Mouse (Mus musculus): ENCODE data around the gene Cdk14. TPM values are rescaled to one million over a fixed set of nuclear protein-coding genes. Genes with fewer than 3 reads are reported as not detected.

The Cdk14 gene
- total and polyA plus RNA-seq, 2 experiments from 2014 or later: 34.8 to 54.0 TPM

- 58% methylated on average over 9 of the region's 9 CpGs for WGBS
- no peak for DNase-seq
- no peak for TF ChIP-seq CTCF (IDR thresholded peaks at IDR 0.05; ENCODE audit: low read depth)
- H3K4me1 ChIP-seq (ENCODE audit: insufficient read depth): no peaks in the 10 kb centered on the region; the same call in 1 of the 2 replicates
- H3K4me3 ChIP-seq (ENCODE audit: low read depth, low read length): no peak overlapping the region
- H3K9ac ChIP-seq: no peak overlapping the region
- peak overlapping the region; percentile 72 for H3K27ac ChIP-seq (ENCODE audit: low read depth, low read length)
- H3K27me3 ChIP-seq (ENCODE audit: insufficient read depth, low read length): no peaks in the 10 kb centered on the region
- H3K36me3 ChIP-seq (ENCODE audit: insufficient read depth): no peaks in the 10 kb centered on the region
- no peak; the same call in 1 of the 2 replicates for ATAC-seq
- no peak overlapping the region for H3K4me2 ChIP-seq (ENCODE audit: low read depth)
- no peaks in the 10 kb centered on the region for H3K9me3 ChIP-seq (ENCODE audit: low read length)
These were observed 568.0 kb downstream of the Cdk14 start for GRCm38 (mm10) chr5:4851934-4852710.

DNA sequence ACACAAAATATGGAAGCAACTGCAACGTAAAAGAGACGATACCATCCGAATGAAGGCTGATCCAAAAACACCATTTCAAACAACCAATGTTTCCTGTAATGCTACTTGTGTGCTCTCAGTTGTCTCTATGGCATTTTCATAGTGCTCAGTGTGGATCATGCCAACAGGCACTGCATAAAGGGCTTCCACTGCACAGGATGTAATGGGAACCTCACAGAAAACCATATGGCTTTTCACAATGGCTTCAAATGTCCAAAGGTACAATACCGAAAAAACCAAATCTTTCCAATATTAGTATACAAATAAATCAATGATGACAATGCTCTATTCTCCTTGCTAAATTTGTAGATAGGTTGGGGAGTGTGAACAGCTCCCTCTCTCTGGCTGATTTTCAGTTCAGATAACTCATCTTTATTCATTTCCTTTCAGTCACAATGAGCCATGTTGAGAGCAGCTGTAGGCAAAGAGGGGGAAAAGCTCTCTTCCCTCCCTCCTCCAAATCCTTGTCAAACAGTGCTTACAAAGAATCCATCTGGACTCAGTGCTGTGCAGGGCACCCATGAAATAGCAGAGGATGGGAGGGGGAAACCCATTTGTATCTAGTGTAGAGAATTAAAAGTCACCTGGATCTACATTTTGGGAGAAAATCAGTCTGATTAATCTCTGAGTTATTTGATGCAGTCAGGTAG is 568.7 kb downstream of the Cdk14 start:
- Histone ChIP-seq H3K9me3 (ENCODE audit: low read length) (no peaks in the 10 kb centered on the region), H3K27me3 (ENCODE audit: insufficient read depth, low read length) (no peaks in the 10 kb centered on the region), H3K4me3 (ENCODE audit: low read depth, low read length) (no peak overlapping the region), H3K27ac (ENCODE audit: low read depth, low read length) (peak overlapping the region; percentile 72), H3K4me2 (ENCODE audit: low read depth) (no peak overlapping the region), H3K4me1 (ENCODE audit: insufficient read depth) (no peaks in the 10 kb centered on the region; the same call in 1 of the 2 replicates), H3K36me3 (ENCODE audit: insufficient read depth) (no peaks in the 10 kb centered on the region), H3K9ac (no peak overlapping the region)
- WGBS: 69% methylated on average over 4 of the region's 4 CpGs
- TF ChIP-seq CTCF (IDR thresholded peaks at IDR 0.05; ENCODE audit: low read depth): no peak
- peak; percentile 95 for ATAC-seq
- DNase-seq: peak; percentile 70

DNA sequence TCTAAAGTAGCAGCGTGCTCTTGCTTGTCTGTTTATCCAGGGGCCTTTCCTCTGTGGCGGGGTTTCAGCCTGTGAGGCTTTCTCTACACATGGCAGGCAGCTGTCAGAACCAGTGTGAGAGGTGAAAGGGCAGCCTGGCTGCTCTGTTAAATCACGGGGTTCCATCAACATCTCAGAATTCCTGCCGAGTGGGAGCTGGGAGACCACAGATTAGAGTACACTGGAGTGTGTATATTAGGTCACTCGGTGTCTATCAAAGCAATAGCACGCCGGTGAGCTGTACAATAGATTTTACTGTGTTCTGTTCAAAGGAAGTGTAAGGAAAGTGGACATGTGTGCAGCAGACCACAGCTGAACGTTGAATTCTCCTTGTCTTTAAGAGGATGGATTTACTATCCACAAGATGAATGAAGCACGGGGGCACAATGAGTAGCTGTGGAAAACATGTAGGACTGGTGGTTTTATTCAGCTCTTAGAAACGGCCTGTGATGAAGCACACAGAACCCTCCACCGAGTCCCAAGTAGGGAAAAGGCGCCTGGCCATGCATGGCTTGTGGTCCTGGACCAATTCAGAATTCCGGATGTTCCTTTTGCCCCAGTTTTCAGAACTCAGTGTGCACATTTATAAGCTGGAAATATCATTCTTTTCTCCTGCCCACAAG is 585.2 kb downstream of the Cdk14 start:
- peaks cover 8% of the 10 kb centered on the region; the same call in 1 of the 2 replicates for H3K4me1 ChIP-seq (ENCODE audit: insufficient read depth)
- no peak overlapping the region for H3K4me3 ChIP-seq (ENCODE audit: low read depth, low read length)
- no peaks in the 10 kb centered on the region for H3K27me3 ChIP-seq (ENCODE audit: insufficient read depth, low read length)
- no peak overlapping the region for H3K9ac ChIP-seq
- peak; percentile 53 for ATAC-seq
- H3K36me3 ChIP-seq (ENCODE audit: insufficient read depth): no peaks in the 10 kb centered on the region
- no peak for DNase-seq
- H3K9me3 ChIP-seq (ENCODE audit: low read length): no peaks in the 10 kb centered on the region
- WGBS: 22% methylated on average over 13 of the region's 13 CpGs
- TF ChIP-seq CTCF (IDR thresholded peaks at IDR 0.05; ENCODE audit: low read depth): no peak
- H3K27ac ChIP-seq (ENCODE audit: low read depth, low read length): no peak overlapping the region
- H3K4me2 ChIP-seq (ENCODE audit: low read depth): no peak overlapping the region

GRCm38 (mm10) chr5:4833940-4834339 is 586.2 kb downstream of the Cdk14 start:
- Histone ChIP-seq H3K9me3 (ENCODE audit: low read length) (no peaks in the 10 kb centered on the region), H3K4me1 (ENCODE audit: insufficient read depth) (peaks cover 8% of the 10 kb centered on the region; the same call in 1 of the 2 replicates), H3K4me3 (ENCODE audit: low read depth, low read length) (no peak overlapping the region), H3K27ac (ENCODE audit: low read depth, low read length) (no peak overlapping the region), H3K36me3 (ENCODE audit: insufficient read depth) (no peaks in the 10 kb centered on the region), H3K4me2 (ENCODE audit: low read depth) (no peak overlapping the region), H3K9ac (no peak overlapping the region), H3K27me3 (ENCODE audit: insufficient read depth, low read length) (no peaks in the 10 kb centered on the region)
- no peak for TF ChIP-seq CTCF (IDR thresholded peaks at IDR 0.05; ENCODE audit: low read depth)
- WGBS: 28% methylated on average over 11 of the region's 11 CpGs
- DNase-seq (no peak), ATAC-seq (peak; percentile 36)

GRCm38 (mm10) chr5:4826886-4827285 is 593.2 kb downstream of the Cdk14 start:
- Histone ChIP-seq H3K9ac (no peak overlapping the region), H3K27ac (ENCODE audit: low read depth, low read length) (no peak overlapping the region), H3K4me1 (ENCODE audit: insufficient read depth) (no peaks in the 10 kb centered on the region; the same call in 1 of the 2 replicates), H3K4me2 (ENCODE audit: low read depth) (no peak overlapping the region), H3K9me3 (ENCODE audit: low read length) (no peaks in the 10 kb centered on the region), H3K36me3 (ENCODE audit: insufficient read depth) (no peaks in the 10 kb centered on the region), H3K27me3 (ENCODE audit: insufficient read depth, low read length) (no peaks in the 10 kb centered on the region), H3K4me3 (ENCODE audit: low read depth, low read length) (no peak overlapping the region)
- TF ChIP-seq CTCF (IDR thresholded peaks at IDR 0.05; ENCODE audit: low read depth): no peak
- ATAC-seq (no peak), DNase-seq (no peak)
- 91% methylated on average over 2 of the region's 2 CpGs for WGBS

- Histone ChIP-seq H3K9ac (no peak overlapping the region), H3K4me2 (ENCODE audit: low read depth) (no peak overlapping the region), H3K27me3 (ENCODE audit: insufficient read depth, low read length) (no peaks in the 10 kb centered on the region), H3K27ac (ENCODE audit: low read depth, low read length) (no peak overlapping the region), H3K4me3 (ENCODE audit: low read depth, low read length) (no peak overlapping the region), H3K36me3 (ENCODE audit: insufficient read depth) (no peaks in the 10 kb centered on the region), H3K4me1 (ENCODE audit: insufficient read depth) (peaks cover under 1% of the 10 kb centered on the region), H3K9me3 (ENCODE audit: low read length) (no peaks in the 10 kb centered on the region)
- DNase-seq: no peak
- no peak for TF ChIP-seq CTCF (IDR thresholded peaks at IDR 0.05; ENCODE audit: low read depth)
- no peak for ATAC-seq
- 84% methylated on average over 7 of the region's 7 CpGs for WGBS
These were observed 594.2 kb downstream of the Cdk14 start for GRCm38 (mm10) chr5:4825951-4826350.
